Mouse (Mus musculus) liver, postnatal 0 days (tissue): ENCODE data around the gene Psmd3.

ENCODE experiments used
- CTCF ChIP-seq: sonication (generic); IDR thresholded peaks from 2 replicates; pipeline ENCODE4 v1.5.1; 2016; ENCODE audit warnings: antibody characterized with exemption, low read depth
- EP300 ChIP-seq: IDR thresholded peaks from 2 replicates; pipeline ENCODE4 v1.6.1; 2016; ENCODE audit warnings: antibody characterized with exemption, low read depth, mild to moderate bottlenecking

GRCm38 (mm10) chr11:98707401-98708281, 25.3 kb downstream of the Psmd3 start:
- TF ChIP-seq CTCF (no peak), EP300 (no peak)
